Mouse (Mus musculus) lung, postnatal 14 days (tissue): ENCODE data around the gene Tmem63c.
A peak's percentile ranks its signal among the peaks of the same experiment; 100 is the strongest.

Experiments
- DNase-seq: peaks from one replicate; pipeline ENCODE4 v3.0.0; 2021

Tmem63c gene

DNA sequence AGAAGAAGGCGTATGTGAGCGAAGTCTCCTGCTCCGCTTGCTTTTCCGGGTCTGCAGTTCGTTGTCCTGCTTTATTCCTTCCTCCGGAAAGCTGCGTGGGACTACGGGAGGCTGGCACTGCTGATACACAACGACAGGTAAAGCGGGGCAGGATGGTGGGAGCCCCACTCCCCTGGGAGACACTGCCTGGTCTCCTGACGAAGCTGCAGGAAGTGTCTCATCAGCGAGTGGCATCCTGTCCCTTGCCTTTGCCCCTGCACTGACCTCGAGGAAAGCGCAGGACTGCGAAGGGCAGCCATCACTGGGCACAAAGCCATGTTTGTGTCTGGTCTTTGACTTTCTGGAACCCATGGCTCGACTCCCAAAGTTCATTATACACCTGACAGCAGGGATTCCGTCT lies 35.9 kb downstream of the Tmem63c start:
- peak; percentile 5 for DNase-seq

DNA sequence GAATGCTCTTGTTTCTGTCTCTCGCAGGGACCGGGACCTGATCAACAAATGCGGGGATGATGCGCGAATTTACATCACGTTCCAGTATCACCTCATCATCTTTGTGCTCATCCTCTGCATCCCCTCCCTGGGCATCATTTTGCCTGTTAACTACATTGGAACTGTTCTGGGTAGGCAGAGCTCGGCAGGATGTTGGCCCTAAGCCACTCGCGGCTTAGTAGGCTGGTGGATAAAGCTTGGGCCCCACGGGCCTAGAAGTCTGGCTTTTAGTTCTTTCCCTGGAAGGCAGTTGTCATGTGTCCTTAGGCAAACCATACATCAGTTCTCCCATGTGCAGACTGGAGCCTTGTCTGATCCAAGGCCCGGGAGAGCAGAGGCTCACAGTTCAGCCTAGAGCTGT lies 44.3 kb downstream of the Tmem63c start:
- no peak for DNase-seq

DNA sequence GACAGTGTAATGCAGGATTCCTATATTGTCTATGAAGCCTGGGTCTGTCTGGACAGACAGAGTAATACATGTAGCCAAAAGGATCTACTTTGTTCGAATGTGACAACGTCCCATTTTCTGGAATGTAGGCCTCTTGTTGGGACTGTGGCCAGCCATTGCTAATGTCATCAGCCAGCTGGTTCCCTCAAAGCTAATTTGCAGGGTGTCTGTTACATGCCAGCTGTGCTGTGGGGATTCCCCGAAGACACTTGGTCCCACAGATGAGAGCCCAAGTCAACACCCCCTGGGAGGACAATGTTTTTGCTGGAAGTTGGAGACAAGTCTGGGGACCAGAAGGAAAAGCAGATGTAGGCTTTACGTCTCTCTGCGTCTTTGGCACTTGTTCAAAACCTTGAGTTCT lies 45.3 kb downstream of the Tmem63c start:
- peak; percentile 29 for DNase-seq

DNA sequence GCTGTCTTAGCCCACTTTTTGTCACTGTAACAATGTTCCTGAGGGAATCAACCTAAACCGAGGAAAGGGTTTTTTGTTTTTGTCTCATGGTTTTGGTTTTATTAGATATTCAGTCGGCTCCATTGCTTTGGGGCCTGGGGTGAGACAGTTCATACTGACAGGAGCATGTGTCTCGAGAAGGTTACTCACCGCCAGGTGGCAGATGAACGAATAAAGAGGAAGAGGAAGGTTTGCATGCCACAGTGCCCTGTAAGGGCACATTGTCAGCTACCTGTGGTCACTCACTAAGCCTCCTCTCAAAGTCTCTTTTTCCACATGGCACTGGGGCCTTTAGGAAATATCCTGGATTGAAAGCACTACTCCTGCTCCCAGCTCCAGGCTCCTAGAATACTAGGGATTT lies 49.4 kb downstream of the Tmem63c start:
- DNase-seq: no peak

DNA sequence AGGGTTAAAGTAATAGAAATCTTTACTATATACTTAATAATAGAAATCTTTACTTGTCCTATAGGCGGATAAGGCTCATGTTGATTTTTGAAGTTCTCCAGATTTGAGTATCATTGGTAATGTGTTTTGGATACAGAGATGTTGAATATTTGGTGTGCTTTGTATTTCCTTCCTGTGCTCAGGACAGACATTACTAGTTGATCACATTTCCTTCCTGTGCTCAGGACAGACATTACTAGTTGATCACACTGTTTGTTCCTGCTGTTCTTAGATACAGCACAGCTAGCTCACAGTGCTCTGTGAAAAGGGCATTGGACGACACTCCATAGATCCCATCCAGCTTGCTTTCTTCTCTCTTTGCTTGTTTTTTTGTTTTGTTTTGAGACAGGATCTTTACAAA lies 55.5 kb downstream of the Tmem63c start:
- no peak for DNase-seq

DNA sequence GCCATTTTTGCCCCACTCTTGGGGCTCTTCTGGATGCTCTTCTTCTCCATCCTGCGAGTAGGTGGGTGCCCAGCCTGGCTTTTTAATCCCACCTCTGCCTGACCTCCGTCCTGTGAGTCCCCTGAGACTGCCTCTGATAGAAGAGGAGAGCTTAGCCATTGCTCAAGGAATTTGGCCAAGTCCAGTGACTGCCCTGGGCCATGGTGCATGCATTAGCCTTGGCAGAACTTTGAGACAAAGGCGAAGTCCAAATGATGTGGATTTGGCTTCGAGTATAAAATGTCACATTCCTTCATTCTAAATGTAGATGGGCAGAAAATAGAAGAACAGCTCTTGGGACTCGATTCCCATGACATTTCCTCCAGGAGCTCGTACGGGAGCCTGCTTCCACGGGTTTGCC lies 61.7 kb downstream of the Tmem63c start:
- no peak for DNase-seq

DNA sequence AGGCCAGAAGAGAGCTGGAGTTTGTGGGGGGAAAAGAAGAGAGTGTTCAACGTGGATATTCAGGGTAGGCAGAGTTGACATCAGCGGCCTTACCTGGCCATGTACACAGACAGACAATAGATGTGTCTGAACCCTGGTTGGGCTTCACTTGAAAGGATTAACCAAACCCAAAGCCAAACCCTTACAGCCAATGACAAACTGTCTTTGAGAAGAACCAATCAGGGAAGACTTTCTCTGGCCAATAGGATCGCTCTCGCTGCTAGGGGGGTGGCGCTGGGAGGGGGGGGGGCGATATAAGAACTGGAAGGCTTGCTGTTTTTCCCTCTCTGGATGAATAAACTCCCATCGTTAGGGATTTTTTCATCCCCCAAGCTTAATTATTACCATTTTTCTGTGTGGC lies 66.1 kb downstream of the Tmem63c start:
- DNase-seq: no peak

DNA sequence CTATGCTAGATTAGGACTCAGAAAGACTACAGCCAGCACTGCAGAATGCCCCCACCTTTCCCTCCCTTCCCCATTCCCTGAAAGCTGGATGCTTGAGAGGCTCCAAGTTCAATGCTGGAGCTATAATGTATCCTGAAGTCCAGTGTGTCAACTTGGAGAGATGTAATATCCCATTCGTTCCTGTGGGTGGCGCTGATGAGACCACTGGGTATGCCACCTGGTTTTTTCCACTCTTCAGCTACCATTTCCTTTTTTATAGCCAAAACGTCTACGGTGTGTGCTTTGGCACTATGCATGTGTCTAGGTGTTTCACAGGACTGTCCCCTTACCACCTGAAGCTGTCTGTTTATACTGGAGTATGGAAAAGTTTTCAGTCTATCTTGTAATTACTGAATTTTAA lies 67.2 kb downstream of the Tmem63c start:
- no peak for DNase-seq

DNA sequence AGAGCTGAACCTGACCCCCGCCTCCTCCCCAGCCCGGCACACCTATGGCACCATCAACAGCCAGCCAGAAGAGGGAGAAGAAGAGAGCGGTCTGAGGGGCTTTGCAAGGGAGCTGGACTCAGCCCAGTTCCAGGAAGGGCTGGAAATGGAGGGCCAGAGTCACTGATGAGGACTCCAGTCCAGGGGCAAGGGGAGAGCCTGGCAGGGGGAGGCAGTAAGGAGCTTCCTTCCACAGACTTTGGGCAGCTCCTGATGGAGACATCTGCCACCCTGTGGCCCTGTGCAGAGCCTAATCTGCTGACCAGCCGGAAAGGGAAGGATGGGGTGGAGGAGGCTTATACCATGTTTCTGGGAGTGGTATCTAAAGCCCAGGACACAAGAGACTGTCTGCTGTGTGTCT lies 68.1 kb downstream of the Tmem63c start:
- no peak for DNase-seq

DNA sequence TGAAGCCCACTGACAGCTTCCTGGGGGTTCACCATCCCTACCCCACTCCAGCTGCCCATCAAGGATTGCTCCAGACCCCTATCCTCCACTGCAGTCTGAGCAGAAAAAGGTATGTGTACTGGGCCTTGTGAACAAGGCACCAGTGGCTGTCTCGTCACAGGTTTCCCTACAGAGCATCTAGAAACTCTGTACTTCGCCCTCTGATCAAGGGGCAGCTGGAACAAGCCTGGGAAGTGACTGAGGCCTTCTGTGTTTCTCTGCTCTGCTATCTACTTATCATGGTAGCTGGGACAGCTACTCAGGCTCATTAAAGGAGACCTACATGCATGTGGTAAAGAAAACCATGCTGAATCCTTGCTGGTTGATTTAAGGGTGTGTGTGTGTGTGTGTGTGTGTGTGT lies 68.6 kb downstream of the Tmem63c start:
- no peak for DNase-seq

DNA sequence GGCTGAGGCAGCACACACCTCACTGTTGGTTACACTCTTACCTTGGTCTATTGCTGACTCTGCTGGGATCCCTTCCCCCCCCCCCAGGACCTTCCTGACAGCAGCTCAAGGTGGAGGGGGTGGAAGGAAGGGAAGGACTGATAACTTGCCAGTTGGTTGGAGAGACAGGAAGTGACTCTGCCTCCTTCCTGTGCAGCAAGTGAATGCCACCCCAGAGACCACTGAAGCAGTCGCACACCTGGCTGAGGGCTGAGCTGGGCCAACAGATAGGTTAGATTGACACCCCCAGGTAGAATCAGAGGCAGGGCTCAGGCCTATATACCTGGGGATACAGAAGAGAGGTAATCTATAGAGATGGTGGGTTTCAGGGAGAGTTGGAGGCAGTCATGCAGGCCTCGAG lies 70.8 kb downstream of the Tmem63c start:
- no peak for DNase-seq

DNA sequence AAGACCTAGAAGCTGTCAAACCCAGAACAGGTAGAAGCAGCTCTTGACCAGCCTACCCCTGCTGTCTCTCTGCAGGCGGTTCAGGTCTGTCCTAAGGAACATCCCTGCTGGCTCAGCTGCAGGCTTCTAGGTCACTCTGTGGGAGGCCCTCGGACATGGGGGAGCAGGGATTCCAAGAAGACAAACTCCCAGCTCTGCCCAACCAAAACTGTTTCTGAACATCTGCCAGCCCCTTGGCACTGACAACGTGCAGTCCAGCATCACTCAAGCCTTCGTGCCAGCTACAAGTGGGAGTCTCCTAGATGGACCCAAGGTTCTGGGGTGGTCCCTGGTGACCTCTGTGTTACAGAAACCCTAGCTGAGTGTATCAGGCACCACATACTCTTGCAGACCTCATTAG lies 72.1 kb downstream of the Tmem63c start:
- peak; percentile 17 for DNase-seq

DNA sequence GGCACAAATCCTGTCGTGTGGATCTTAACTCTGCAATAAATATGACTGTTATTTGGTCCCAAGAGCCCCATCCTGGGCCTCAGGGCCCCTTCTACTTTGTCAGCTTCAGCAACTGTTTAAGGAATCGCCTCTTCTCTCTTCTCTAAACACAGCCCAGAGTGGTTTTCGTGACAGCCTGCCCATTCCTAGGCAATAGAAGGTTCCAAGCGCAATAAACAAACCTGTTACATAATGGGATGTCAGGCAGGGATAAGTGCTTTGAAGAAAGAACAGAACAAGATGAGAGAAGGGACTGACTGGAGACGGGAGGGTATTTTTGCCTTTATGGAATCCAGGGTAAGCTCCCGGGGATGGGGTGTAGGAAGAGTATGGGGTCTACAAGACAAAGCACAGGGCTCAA lies 72.5 kb downstream of the Tmem63c start:
- DNase-seq: no peak

DNA sequence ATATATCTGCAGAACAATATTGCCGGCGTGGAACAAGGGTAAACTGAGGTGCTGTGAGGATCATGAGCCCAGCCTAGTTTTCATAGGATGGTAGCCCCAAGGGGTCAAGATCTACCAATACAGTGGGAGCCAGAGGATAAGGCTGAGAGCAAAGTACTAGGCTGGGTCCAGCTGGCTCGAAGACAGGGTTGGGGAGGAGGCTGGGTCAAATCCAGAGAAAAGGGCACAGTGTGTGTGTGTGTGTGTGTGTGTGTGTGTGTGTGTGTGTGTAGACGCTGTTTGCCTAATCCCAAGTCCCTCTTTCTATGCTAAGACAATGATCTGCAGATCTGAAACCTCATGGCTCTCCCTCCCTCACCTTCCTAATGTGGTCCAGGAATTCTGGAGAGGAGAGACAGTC lies 79.2 kb downstream of the Tmem63c start:
- DNase-seq: peak; percentile 20

DNA sequence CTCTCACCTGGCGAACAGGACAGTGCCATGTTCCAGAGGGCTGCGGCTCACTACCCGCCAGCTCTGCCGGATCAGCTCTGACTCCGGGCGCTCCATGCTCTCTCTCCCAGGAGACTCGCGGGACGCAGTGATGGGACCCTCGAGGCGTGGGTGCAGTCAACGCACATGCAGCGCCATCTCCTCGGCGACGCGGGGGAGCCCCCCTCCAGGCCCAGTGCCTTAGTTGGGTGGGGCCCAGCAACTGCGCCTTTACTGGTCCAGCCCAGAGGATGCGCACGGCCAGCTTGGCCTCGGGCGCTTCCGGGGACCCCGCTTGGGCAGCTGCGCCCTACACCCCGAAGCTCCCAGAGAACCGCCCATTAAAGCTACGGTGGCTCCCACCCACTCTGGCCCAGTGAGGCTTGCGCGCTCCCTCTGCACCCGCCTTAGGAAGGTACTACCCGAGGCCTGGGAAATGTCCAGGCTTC lies 81.1 kb downstream of the Tmem63c start, which contains the start of gene Ngb:
Gene Ngb (minus strand): TSS at position 375 of the 467 bp plus-strand sequence.
- peak; percentile 8 for DNase-seq

DNA sequence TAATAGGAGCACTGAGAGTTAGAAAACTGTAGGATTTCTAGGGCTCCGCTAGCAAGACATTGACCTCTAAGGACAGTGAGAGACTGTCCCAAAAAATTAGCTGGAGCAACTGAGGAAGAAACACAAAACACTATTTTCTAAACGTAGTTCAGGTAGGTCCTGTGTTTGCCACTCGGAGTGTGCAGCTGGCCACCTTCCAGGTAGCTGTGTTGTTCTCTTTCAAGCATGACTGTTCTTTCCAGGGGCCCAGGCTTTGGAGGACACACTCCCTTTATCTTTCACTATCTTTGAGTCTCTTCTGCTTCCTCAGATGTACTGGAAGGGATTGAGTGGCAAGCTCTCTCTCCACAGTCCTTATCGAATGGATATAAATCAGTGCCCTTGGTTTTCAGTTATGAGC lies 82.3 kb downstream of the Tmem63c start:
- DNase-seq: no peak

DNA sequence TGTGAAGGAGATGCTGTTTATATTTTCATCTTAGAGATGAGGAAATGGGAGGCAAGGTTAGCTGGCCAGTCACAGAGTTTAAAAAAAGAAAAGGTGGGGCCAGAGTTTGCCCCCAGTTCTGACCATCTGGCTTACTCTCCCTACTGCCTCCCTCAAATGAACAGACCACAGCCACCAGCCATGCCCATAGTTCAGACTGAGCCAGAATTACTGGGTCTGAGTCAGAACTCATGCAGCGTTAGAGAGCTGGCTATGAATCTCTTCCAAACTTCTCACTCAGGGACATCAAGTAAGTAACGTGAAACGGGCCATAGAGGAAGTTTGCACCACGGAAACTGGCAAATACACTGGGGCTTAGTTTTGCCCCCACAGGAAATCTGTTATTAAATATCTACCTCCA lies 83.7 kb downstream of the Tmem63c start:
- DNase-seq: no peak

DNA sequence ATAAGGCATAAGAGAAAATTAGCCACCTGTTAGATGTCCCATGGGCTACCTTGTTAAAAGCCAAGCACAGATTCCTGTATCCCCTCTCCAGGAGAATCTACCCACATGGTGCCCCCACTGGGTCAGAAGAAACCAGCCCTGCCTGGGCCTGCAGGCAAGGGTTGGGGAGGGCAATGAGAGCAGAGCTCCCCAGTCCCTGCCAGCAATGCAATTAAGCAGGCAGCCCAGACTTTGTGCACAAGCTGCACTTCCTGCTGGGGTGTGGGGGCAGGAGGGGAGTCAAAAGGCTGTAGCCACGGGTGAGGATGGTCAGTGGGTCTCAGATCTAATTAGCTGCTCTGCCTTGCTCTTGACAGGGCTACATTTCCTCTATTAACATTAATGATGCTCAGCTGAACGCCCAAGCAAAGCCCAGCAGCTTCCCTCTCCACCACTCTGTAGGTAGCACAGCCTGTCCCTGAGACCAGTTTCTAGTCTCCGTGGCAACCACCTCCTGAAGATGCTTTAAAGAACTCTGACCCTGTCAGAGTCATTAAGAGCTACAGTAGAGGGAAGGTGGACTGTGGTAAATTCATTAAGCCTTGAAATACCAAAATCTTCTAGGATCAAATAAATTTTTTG lies 86.3 kb downstream of the Tmem63c start:
- DNase-seq: no peak

DNA sequence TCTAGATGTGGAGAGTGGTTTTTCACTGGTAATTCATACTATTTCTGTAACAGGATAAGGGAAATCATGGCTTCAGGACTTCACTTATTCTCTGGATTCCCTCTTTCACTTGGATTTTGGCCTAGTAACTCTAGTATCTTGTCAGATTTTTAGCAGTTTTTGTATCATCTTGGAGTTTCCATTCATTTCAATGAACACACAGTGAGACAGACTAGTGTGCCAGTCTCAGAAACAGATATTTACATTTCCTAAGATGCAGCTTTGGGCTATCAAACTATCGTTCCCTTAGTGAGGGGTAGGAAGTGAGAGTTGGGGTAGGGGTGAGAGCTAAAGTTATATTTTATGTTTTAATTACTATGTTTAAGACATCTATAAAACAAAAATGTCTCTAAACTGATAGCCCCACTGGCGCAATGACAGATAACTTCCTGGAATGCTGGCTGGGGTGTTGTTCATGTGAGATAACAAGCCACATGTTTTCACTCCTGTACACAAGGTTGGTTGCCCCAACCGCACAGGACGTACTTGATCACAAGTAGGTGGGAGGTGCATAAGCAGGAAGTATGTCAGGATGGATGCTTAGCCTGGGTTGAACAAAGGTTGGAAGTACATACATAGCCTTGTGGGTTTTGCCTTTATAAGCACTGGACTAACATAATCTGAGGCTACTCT lies 100.9 kb downstream of the Tmem63c start:
- DNase-seq: no peak

DNA sequence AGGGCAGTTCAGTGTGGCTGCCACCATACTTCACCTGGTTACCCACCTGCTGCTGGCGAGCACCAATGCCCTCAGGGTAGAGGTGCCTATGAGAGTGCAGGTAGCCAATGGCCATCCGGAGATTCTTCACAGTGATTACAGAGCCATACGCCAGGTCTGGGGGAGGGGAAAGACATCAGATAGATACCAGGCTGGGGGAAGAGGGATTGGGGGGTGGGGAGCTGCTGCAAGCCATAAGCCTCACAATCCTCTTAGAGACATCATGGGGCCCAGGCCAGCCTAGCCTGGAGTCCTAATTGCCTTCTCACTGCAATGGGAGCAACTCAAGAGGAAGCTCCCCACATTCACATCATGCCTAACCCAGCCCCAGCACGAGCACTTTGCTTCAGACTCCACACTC lies 106.1 kb downstream of the Tmem63c start:
- DNase-seq: no peak

DNA sequence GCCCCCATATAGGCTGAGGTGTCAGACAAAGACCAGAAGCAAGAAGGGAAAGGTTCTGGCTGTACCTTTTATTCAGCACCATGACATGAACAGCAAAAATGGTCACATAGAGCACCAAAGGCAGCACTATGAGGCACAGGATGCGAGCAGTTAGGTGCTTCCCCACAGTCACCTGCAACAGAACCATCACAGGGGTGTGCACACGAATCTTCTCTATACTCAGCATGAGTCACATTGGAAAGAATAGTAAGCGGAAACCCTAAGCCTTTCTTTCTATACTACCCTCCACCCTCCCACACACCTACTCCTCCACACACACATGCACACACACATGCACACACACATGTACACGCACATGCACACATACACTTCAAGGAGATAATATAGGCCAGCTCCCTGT lies 109.1 kb downstream of the Tmem63c start:
- DNase-seq: no peak

DNA sequence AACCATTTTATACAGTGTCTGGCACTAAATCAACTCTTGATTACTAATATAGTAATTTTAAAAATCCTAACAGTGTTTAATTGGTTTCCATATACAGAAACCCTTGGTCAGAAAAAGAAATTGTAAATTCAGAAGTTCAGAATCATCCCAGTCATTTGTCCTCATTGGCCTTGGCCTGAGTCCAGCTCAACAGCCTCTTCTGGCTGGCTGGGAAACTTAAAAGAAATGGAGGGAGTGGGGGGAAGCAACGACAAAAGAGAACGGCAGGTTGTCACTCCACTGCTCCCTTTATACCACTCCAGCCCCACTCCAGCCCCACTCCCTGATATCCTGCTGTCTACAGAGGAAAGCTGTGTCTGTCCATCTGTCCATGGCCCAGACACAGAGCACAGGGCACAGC lies 110.0 kb downstream of the Tmem63c start:
- DNase-seq: peak; percentile 15

DNA sequence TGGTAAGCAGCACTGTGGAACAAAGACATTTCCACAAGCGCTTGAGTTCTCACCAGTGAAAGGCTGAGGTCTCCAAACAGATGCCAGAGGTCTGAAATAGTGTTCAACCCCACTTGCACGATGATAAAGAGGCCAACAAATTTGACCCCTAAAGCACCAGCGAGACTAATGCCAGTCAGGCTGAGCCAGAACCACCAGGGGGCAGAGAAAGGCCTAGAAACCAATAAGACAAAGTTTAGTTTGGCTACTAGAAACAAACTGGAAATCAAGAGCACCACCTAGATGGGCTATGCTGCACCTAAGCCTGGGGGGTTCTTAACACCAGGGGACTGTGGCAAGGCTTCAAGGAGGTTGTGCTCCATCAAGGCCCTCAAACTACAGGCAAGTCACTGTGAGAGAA lies 110.5 kb downstream of the Tmem63c start:
- peak; percentile 57 for DNase-seq

DNA sequence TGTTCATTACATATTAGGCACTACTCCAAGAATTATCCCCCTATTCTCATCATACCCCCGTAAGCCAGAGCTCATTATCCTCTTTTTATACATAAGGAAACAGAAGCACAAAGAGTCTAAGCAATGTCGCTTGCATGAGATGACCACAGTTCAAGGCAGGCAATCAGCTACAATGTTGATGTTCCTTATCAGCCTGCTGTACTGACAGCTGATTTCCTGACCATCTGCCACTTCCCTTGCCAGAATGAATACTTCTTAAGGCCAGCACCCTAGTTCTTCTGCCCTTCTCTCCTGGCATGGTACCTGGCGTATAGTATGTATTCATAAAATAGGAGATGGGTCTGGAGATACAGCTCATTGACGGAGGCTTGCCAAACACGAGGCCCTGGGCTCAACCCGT lies 111.1 kb downstream of the Tmem63c start:
- no peak for DNase-seq

DNA sequence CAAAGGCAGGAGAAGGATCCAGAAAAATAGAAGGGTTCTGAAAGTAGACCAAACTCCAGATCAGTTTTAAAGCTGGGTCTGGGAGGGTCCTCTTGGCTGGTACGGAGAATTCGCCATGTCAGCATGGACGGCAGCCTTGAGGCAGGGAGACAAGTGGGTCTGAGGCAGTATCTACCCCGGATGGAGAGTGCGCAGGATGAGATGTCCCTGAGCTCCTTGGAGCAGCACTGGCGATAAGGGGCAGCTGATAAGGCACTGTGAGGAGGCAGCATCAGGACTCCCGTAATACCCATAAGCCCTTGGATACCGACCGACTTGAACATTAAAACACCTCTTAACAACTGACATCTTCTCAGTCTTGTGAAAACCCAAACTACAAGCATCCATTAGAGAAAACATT lies 111.6 kb downstream of the Tmem63c start:
- no peak for DNase-seq
